Mouse (Mus musculus) gastrocnemius, adult 2 months (tissue): ENCODE measurements around the gene Irs1. TPM values are rescaled to one million over a fixed set of nuclear protein-coding genes. Genes with fewer than 3 reads are reported as not detected.

Experiments used
- DNase-seq: peaks from one replicate; pipeline ENCODE4 v3.0.0; 2022
- H3K27ac ChIP-seq: fragments of 200-600 bp; 2 replicates; pipeline ENCODE4 v1.8.1; 2022; ENCODE audit warnings: mild to moderate bottlenecking
- H3K4me3 ChIP-seq: fragments of 200-600 bp; 2 replicates; pipeline ENCODE4 v1.8.1; 2022; ENCODE audit warnings: mild to moderate bottlenecking, moderate library complexity
- CTCF ChIP-seq: fragments of 200-600 bp; IDR thresholded peaks from 2 replicates; pipeline ENCODE4 v1.8.1; 2022; ENCODE audit warnings: antibody characterized with exemption, mild to moderate bottlenecking, moderate library complexity
- intact Hi-C: fragments of 180-260 bp; cut with DNase I; formaldehyde crosslinking; loops from one replicate; pipeline ENCODE4 v1.15.1; 2025
- total RNA-seq, 2 experiments: library from RNA; stranded (reverse); gene quantifications; 2 replicates each; pipeline ENCODE4 v1.2.3; 2021

Gene Irs1
- total RNA-seq, 2 experiments from 2014 or later: 73.9 to 90.0 TPM

- TF ChIP-seq CTCF: no peak
- peak overlapping the region; percentile 56 for H3K27ac ChIP-seq
- H3K4me3 ChIP-seq: no peak overlapping the region
- intact Hi-C loops: no loop called here
- DNase-seq: no peak
Measured at GRCm38 (mm10) chr1:82267547-82267946, 23.7 kb downstream of the Irs1 start.

GRCm38 (mm10) chr1:82262331-82262730 is 28.9 kb downstream of the Irs1 start:
- no peak for DNase-seq
- H3K27ac ChIP-seq: peak overlapping the region; percentile 31; the same call in 1 of the 2 replicates
- TF ChIP-seq CTCF: no peak
- intact Hi-C loops: no loop called here
- no peak overlapping the region for H3K4me3 ChIP-seq

- TF ChIP-seq CTCF: no peak
Measured at GRCm38 (mm10) chr1:82261638-82262037, 29.6 kb downstream of the Irs1 start.

DNA sequence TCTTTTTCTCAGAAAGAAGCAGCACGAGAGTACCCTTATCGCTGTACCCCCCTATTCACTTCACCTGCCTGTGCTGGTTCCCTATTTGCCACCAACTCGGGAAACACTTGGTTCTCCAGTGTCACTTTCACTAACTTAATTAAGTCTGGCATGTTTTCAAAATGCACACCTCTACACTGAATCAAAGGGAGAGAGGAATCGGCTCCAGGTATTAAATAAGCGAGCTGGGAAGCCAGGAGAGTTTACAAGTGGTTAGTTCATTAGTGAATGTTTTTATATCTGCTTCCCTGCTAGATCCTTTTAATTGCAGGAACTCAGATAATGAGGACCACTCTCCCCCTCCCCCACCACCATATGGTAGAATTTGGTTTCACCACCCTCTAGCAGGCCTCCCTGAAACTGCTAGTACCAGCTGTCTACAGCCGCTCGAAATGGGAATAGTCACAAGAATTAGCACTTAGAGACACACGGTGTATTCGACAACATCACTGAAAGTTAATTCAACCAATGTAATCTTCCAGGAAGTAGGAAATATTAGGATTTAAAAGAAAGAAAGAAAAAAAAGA is 30.1 kb downstream of the Irs1 start:
- no peak for DNase-seq
- Histone ChIP-seq H3K27ac (peak overlapping the region; percentile 43; the same call in 1 of the 2 replicates), H3K4me3 (no peak overlapping the region)
- intact Hi-C loops: no loop called here
- no peak for TF ChIP-seq CTCF

More at GRCm38 (mm10) chr1:82261638-82262037, 29.6 kb downstream of the Irs1 start:
- DNase-seq: no peak
- peak overlapping the region; percentile 43; the same call in 1 of the 2 replicates for H3K27ac ChIP-seq
- intact Hi-C loops: no loop called here
- H3K4me3 ChIP-seq: no peak overlapping the region

- peak overlapping the region; percentile 24; the same call in 1 of the 2 replicates for H3K27ac ChIP-seq
- no peak overlapping the region for H3K4me3 ChIP-seq
- intact Hi-C loops: no loop called here
- TF ChIP-seq CTCF: no peak
- no peak for DNase-seq
Measured at GRCm38 (mm10) chr1:82260055-82260454, 31.2 kb downstream of the Irs1 start.

DNA sequence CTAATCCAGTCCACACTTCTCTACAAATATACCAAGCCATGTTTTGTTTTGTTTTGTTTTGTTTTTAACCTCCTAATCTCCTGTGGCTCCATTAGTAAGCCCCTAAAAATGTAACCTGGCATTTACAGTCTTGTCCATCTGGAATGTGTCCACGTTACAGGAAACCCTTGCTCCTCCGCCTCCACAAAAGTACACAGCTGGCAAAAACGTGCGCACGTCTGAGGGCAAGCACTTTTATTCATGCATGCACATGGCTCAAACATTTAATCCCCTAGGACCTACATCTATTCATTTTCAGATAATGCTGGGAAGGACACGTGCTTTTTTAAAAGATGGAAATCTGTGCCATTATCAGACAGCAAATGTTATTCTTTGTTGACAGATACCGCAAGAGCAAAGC is 32.9 kb downstream of the Irs1 start:
- Histone ChIP-seq H3K27ac (peak overlapping the region; percentile 65), H3K4me3 (no peak overlapping the region)
- intact Hi-C loops: no loop called here
- no peak for DNase-seq
- no peak for TF ChIP-seq CTCF

- Histone ChIP-seq H3K27ac (peak overlapping the region; percentile 65; the same call in 1 of the 2 replicates), H3K4me3 (no peak overlapping the region)
- DNase-seq: peak; percentile 56
- intact Hi-C loops: no loop called here
- TF ChIP-seq CTCF: no peak
Measured at GRCm38 (mm10) chr1:82257457-82257856, 33.8 kb downstream of the Irs1 start.

DNA sequence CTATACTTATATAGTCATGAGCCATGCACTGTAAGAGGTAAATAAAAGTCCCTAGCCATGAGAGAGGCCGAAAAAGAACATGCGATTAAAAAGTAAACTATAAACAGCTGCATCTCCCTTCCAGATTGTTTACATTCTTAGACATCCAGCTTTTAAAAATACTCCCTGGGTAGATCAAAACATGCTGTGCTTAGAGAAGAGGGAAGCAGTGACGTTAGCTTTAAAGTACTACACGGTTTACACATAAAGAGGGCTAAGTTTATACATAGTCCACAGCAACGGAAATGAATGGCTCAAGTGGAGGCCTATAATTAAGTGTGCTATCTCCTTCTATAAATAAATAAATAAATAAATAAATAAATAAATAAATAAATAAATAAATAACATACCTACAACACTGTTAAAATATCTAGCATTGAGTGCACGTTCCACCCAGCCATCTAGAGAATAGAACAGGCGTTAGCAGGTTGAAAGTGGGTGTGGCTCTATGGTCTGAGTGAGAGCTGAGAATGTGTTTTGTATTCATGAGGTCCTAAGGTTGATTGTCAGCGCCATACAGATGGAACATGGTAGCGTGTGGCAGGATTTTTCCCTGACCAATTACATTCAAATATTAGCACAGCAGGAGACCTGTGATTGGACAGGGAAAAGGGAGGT is 37.3 kb downstream of the Irs1 start:
- DNase-seq: no peak
- no peak overlapping the region for H3K4me3 ChIP-seq
- TF ChIP-seq CTCF: no peak
- intact Hi-C loops: no loop called here
- H3K27ac ChIP-seq: peak overlapping the region; percentile 48

DNA sequence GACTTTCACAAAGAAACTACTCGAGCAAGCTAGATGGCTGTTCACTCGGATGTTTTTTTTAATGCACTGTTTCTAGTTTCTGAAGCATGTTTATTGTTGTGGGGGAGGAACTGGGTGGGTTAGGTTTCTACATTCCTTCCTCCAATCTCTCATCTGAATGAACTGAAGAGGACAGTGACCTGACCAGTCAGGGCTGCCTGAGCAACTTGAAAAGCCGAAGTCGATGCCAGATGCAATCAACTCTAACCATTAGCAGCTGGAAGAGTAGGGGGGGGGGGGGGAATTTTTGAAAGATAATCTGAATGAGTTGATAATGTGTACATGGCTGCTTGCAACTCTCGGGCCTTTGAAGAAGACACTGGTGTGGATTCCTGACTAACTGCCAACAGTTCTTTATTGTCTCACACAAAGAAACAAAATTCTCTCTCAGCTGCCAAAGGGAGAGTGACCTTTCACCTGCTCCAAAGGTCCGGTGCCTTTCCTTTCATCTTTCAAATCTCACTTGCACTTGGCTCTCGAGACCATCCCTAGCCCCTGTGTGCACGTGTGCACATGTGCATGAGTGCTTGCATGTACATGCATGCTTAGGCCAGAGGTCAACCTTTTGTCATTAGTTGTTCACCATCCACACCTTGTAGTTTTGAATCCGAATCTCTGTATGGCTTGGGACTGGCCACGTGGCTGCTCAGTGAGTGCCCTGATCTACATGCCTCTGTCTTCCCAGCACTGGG is 43.8 kb downstream of the Irs1 start:
- TF ChIP-seq CTCF: no peak
- Histone ChIP-seq H3K4me3 (no peak overlapping the region), H3K27ac (peak overlapping the region; percentile 35; the same call in 1 of the 2 replicates)
- no peak for DNase-seq
- intact Hi-C loops: no loop called here

GRCm38 (mm10) chr1:82245002-82245401 is 46.2 kb downstream of the Irs1 start:
- Histone ChIP-seq H3K4me3 (no peak overlapping the region), H3K27ac (peak overlapping the region; percentile 82)
- intact Hi-C loops: no loop called here
- no peak for TF ChIP-seq CTCF
- no peak for DNase-seq

DNA sequence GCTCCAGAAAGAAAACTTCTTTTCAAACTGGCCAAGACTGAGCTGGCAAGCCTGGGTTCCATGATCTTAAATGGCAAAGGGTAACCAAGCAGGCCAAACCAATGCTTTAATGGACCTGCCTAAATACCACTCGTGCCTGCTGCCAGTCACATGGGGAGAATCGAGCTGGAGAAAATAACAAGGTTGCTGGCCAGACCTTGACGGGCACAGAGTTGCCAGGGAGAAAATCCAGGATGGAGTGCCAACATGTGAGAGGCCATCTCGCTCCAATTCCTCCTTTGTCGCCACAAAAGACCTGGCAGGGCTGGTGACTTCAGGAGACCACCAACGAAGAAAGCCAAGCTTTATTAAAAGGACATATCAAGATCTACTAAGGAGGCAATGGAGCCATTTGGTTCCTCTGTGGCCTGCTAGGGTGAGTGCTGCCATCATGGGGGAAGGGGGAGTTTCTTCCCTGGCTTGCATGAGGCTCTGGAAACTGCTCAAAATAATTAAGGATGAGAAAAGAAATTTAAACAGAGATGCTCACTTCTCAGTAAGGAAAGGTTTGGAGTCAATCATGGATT is 47.9 kb downstream of the Irs1 start:
- H3K27ac ChIP-seq: peak overlapping the region; percentile 82

GRCm38 (mm10) chr1:82239409-82240201 is 51.6 kb downstream of the Irs1 start:
- DNase-seq: peak; percentile 35
- intact Hi-C loops: loop anchor here (5.0 kb wide), 1 partner anchor 37 kb away; no protein-coding TSS in a partner anchor
- H3K4me3 ChIP-seq: no peak overlapping the region
- H3K27ac ChIP-seq: peak overlapping the region; percentile 63
- TF ChIP-seq CTCF: no peak

More for the DNA sequence above, 47.9 kb downstream of the Irs1 start:
- peak overlapping the region; percentile 36 for H3K4me3 ChIP-seq
- no peak for TF ChIP-seq CTCF
- intact Hi-C loops: loop anchor here (2.0 kb wide), 1 partner anchor 43 kb away; no protein-coding TSS in a partner anchor
- peak; percentile 69 for DNase-seq
